Mouse (Mus musculus) heart, adult 2 months (tissue): ENCODE results near the gene Clba1.
A peak's percentile ranks its signal among the peaks of the same experiment; 100 is the strongest.

Source experiments
- CTCF ChIP-seq: fragments of 200-600 bp; IDR thresholded peaks from 2 replicates; pipeline ENCODE4 v1.8.1; 2022; ENCODE audit warnings: antibody characterized with exemption, mild to moderate bottlenecking, moderate library complexity
- POLR2A ChIP-seq: fragments of 200-500 bp; IDR thresholded peaks from 2 replicates; pipeline ENCODE4 v1.6.1; 2011; ENCODE audit warnings: mild to moderate bottlenecking, low read depth, low read length, control low read depth; ENCODE audit not compliant: insufficient read depth

DNA sequence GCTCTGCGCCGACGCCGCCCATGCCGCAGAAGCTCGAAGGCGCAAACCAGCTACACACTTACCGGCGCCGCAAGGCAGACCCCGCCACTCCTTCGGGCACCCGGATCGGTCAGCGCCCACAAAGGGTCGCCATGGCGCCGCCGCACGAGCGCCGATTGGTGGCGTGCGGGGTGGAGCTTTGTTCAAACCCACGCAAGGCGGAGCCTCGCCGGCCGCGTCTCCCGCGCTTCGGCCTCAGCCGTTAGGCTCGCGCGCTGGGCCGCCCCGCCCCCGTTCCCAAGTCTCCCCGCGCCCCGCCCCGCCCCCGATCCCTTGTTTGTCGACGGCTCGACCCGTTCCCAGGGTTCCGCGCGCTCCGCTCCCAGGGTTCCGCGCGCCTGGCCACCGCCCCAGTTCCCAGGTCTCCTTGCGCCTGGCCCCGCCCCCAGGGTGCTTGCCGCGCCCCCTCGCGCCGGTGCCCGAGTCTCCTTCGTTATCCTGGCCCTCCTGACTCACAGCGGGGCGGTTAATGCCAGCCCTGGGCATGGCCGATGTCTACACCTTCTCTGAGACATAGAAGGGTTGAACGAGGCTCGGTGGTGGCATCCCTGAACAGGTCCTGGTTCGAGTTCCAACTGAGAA lies 20.6 kb downstream of the Clba1 start, which contains the start of gene Cdca4:
- TF ChIP-seq POLR2A (peak; percentile 74), CTCF (peak; percentile 43; the same call in 1 of the 2 replicates)
